Comparison of ENCODE assay signal across 9 mouse cellular contexts in genomic region chr6:34875966-34876834, GRCm38 (mm10). TPM values are rescaled to one million over a fixed set of nuclear protein-coding genes. Genes with fewer than 3 reads are reported as not detected.
DNase-seq lines count a peak whose midpoint lies in the region; ATAC-seq and TF ChIP-seq lines count a peak whose summit lies in the region.
"Had no signal": no experiment of that assay in that cellular context is flagged by ENCODE, and none has a peak within 500 bp of the region (broad histone marks: within the 10 kb centered on the region; RNA-seq: fewer than 3 reads in every experiment).

No protein-coding gene starts in this region.

- 27% methylated on average over 12 of the region's 12 CpGs for WGBS in heart, embryonic 13.5 days
- 64% methylated on average over 12 of the region's 12 CpGs for WGBS in hindbrain, embryonic 13.5 days
- WGBS in stomach, embryonic 16.5 days, result 53% methylated on average over 12 of the region's 12 CpGs

- no peaks in the 10 kb centered on the region for H3K9me3 ChIP-seq in heart, embryonic 13.5 days
- H3K9me3 ChIP-seq in hindbrain, embryonic 13.5 days, result no peaks in the 10 kb centered on the region
- H3K9me3 ChIP-seq in stomach, embryonic 16.5 days (replicated peaks; ENCODE audit: control insufficient read depth, low read length), result no peaks in the 10 kb centered on the region

- TF ChIP-seq POLR2A in bone marrow macrophage, adult 2 months (IDR thresholded peaks at IDR 0.05; ENCODE audit: borderline replicate concordance, low read depth, low read length), result no peak

- peak overlapping the region; percentile 94 for H3K9ac ChIP-seq in heart, embryonic 13.5 days
- peak overlapping the region; percentile 83; the same call in 1 of the 2 replicates for H3K9ac ChIP-seq in hindbrain, embryonic 13.5 days
- H3K9ac ChIP-seq in stomach, embryonic 16.5 days (ENCODE audit: low read length), result peak overlapping the region; percentile 92; the same call in 1 of the 2 replicates

- no peaks in the 10 kb centered on the region for H3K27me3 ChIP-seq in heart, embryonic 13.5 days (replicated peaks)
- H3K27me3 ChIP-seq in hindbrain, embryonic 13.5 days, result no peaks in the 10 kb centered on the region
- H3K27me3 ChIP-seq in stomach, embryonic 16.5 days (ENCODE audit: control insufficient read depth, insufficient read depth, low read length), result no peaks in the 10 kb centered on the region

- peak overlapping the region; percentile 78 for H3K4me3 ChIP-seq in heart, embryonic 13.5 days
- 0 out of 2 replicates have a peak overlapping the region, but pooled peaks have one; percentile 44 for H3K4me3 ChIP-seq in bone marrow macrophage, adult 2 months (ENCODE audit: insufficient read depth, low read length)
- no peak overlapping the region for H3K4me3 ChIP-seq in hindbrain, embryonic 13.5 days
- no peak overlapping the region for H3K4me3 ChIP-seq in stomach, embryonic 16.5 days (replicated peaks; ENCODE audit: low read length)

- H3K4me1 ChIP-seq in heart, embryonic 13.5 days, result peaks cover 48% of the 10 kb centered on the region
- peaks cover 46% of the 10 kb centered on the region for H3K4me1 ChIP-seq in bone marrow macrophage, adult 2 months (ENCODE audit: control insufficient read depth, insufficient read depth, low read length)
- H3K4me1 ChIP-seq in hindbrain, embryonic 13.5 days (replicated peaks), result peaks cover 29% of the 10 kb centered on the region
- H3K4me1 ChIP-seq in stomach, embryonic 16.5 days (ENCODE audit: control insufficient read depth, insufficient read depth, low read length), result peaks cover 35% of the 10 kb centered on the region

- intact Hi-C loops in left cerebral cortex, postnatal 36 days (cut with DNase I), result loop anchor here (5.0 to 10.0 kb wide), 2 partner anchors 36 to 361 kb away; partner anchors contain the start of gene Wdr91

- H3K36me3 ChIP-seq in heart, embryonic 13.5 days, result peaks cover 27% of the 10 kb centered on the region
- H3K36me3 ChIP-seq in hindbrain, embryonic 13.5 days, result peaks cover 8% of the 10 kb centered on the region
- no peaks in the 10 kb centered on the region for H3K36me3 ChIP-seq in stomach, embryonic 16.5 days (ENCODE audit: control insufficient read depth, insufficient read depth, low read length)

- no peak for TF ChIP-seq CTCF in bone marrow macrophage, adult 2 months (IDR thresholded peaks at IDR 0.05; ENCODE audit: low read depth, low read length)

- peak overlapping the region; percentile 96 for H3K27ac ChIP-seq in heart, embryonic 13.5 days (replicated peaks)
- peak overlapping the region; percentile 65 for H3K27ac ChIP-seq in bone marrow macrophage, adult 2 months (ENCODE audit: insufficient read depth, low read depth, low read length)
- peak overlapping the region; percentile 90; the same call in 1 of the 2 replicates for H3K27ac ChIP-seq in hindbrain, embryonic 13.5 days
- H3K27ac ChIP-seq in stomach, embryonic 16.5 days (ENCODE audit: low read length), result peak overlapping the region; percentile 64

- ATAC-seq in heart, embryonic 13.5 days (ENCODE audit: extremely low read depth, insufficient number of reproducible peaks, low FRiP score, low TSS enrichment), result 0 out of 2 replicates have a peak, but pooled peaks have one; percentile 27
- ATAC-seq in hindbrain, embryonic 13.5 days (ENCODE audit: low FRiP score), result no peak
- ATAC-seq in stomach, embryonic 16.5 days (ENCODE audit: insufficient read depth, low FRiP score), result no peak

- DNase-seq in heart, adult 9 months (ENCODE audit: low spot score in 2 of 2), result no peak
- DNase-seq in lung, postnatal 36 days, result peak; percentile 38
- DNase-seq in left cerebral cortex, postnatal 36 days (ENCODE audit: low spot score in 2 of 2), result no peak
- no peak for DNase-seq in layer of hippocampus, adult 9-10 months (ENCODE audit: low spot score)

- peak overlapping the region; percentile 77 for H3K4me2 ChIP-seq in heart, embryonic 13.5 days
- H3K4me2 ChIP-seq in hindbrain, embryonic 13.5 days, result peak overlapping the region; percentile 71
- H3K4me2 ChIP-seq in stomach, embryonic 16.5 days (ENCODE audit: low read depth, low read length), result peak overlapping the region; percentile 71

RNA-seq across cellular contexts. Expression of gene Cyren, which starts 1.7 kb away (rescaled TPM):
- 8.6 and 9.2 TPM in 2 replicates for polyA plus RNA-seq in heart, embryonic 13.5 days (2015; fragmentation: Nextera tagmentation; extraction: Ambion mirVana)
- 10.6 and 11.6 TPM in 2 replicates for polyA plus RNA-seq in bone marrow macrophage, adult 2 months (2012; ENCODE audit: insufficient read depth, insufficient read length, missing spikeins)
- 10.1 and 11.2 TPM in 2 replicates for polyA plus RNA-seq in hindbrain, embryonic 13.5 days (2015; fragmentation: Nextera tagmentation; extraction: Ambion mirVana)
- polyA plus RNA-seq in stomach, embryonic 16.5 days (2015; fragmentation: Nextera tagmentation; extraction: Ambion mirVana), result 10.9 and 11.9 TPM in 2 replicates
- total RNA-seq in left cerebral cortex, postnatal 36 days (2021), result 1 to 10 TPM; 4.0 to 5.1 TPM

RNA-seq across cellular contexts. Expression of gene Tmem140, which starts 13.3 kb away (rescaled TPM):
- 0.92 and 1.5 TPM in 2 replicates for polyA plus RNA-seq in heart, embryonic 13.5 days (2015; fragmentation: Nextera tagmentation; extraction: Ambion mirVana)
- polyA plus RNA-seq in bone marrow macrophage, adult 2 months (2012; ENCODE audit: insufficient read depth, insufficient read length, missing spikeins), result 74.9 and 86.3 TPM in 2 replicates
- 1.3 and 1.6 TPM in 2 replicates for polyA plus RNA-seq in hindbrain, embryonic 13.5 days (2015; fragmentation: Nextera tagmentation; extraction: Ambion mirVana)
- polyA plus RNA-seq in stomach, embryonic 16.5 days (2015; fragmentation: Nextera tagmentation; extraction: Ambion mirVana), result 2.3 and 2.8 TPM in 2 replicates
- 1 to 10 TPM; 3.1 to 3.5 TPM for total RNA-seq in left cerebral cortex, postnatal 36 days (2021)

RNA-seq across cellular contexts. Expression of gene Wdr91, which starts 34.5 kb away (rescaled TPM):
- polyA plus RNA-seq in heart, embryonic 13.5 days (2015; fragmentation: Nextera tagmentation; extraction: Ambion mirVana), result 9.4 and 11.2 TPM in 2 replicates
- 85.3 and 90.3 TPM in 2 replicates for polyA plus RNA-seq in bone marrow macrophage, adult 2 months (2012; ENCODE audit: insufficient read depth, insufficient read length, missing spikeins)
- 12.5 and 14.5 TPM in 2 replicates for polyA plus RNA-seq in hindbrain, embryonic 13.5 days (2015; fragmentation: Nextera tagmentation; extraction: Ambion mirVana)
- polyA plus RNA-seq in stomach, embryonic 16.5 days (2015; fragmentation: Nextera tagmentation; extraction: Ambion mirVana), result 8.8 and 9.6 TPM in 2 replicates
- total RNA-seq in left cerebral cortex, postnatal 36 days (2021), result 10 to 100 TPM; 33.4 to 34.6 TPM

RNA-seq across cellular contexts. Expression of gene Stra8, which starts 43.8 kb away (rescaled TPM):
- not detected in 2 replicates for polyA plus RNA-seq in heart, embryonic 13.5 days (2015; fragmentation: Nextera tagmentation; extraction: Ambion mirVana)
- polyA plus RNA-seq in bone marrow macrophage, adult 2 months (2012; ENCODE audit: insufficient read depth, insufficient read length, missing spikeins), result not detected in 2 replicates
- polyA plus RNA-seq in hindbrain, embryonic 13.5 days (2015; fragmentation: Nextera tagmentation; extraction: Ambion mirVana), result not detected in 2 replicates
- polyA plus RNA-seq in stomach, embryonic 16.5 days (2015; fragmentation: Nextera tagmentation; extraction: Ambion mirVana), result not detected in 2 replicates
- not detected for total RNA-seq in left cerebral cortex, postnatal 36 days (2021)
- total RNA-seq: layer of hippocampus, postnatal 10 days had no signal

Comparison
In these comparisons a context has a peak if more than half of its experiments do, and no peak if none do; other contexts are left out.
1. H3K4me3 ChIP-seq: peak in heart, embryonic 13.5 days (single experiment) and bone marrow macrophage, adult 2 months (single experiment); none in hindbrain, embryonic 13.5 days (single experiment) and stomach, embryonic 16.5 days (single experiment).
2. RNA of gene Tmem140, which starts 13.3 kb away (polyA plus RNA-seq): 74.9 to 86.3 TPM in bone marrow macrophage, adult 2 months; 2.3 to 2.8 TPM in stomach, embryonic 16.5 days, 1.3 to 1.6 TPM in hindbrain, embryonic 13.5 days and 0.92 to 1.5 TPM in heart, embryonic 13.5 days; every median in the first group is over 10 times any median in the second.
3. Peak in every context shown above with its lines, with median percentiles within 50 percentile points of each other: H3K27ac ChIP-seq, H3K4me2 ChIP-seq and H3K9ac ChIP-seq.